Mouse (Mus musculus) embryonic facial prominence, embryonic 11.5 days (tissue): Measurements from ENCODE around the gene Ugt3a1. TPM values are rescaled to one million over a fixed set of nuclear protein-coding genes. Genes with fewer than 3 reads are reported as not detected.

Source experiments
- ATAC-seq: fragments of 200-750 bp; cut with Nextera tagmentation; replicated peaks from 2 replicates; pipeline ENCODE4 v1.8.0; 2017; ENCODE audit warnings: low read depth; ENCODE audit not compliant: insufficient number of reproducible peaks, low FRiP score, low TSS enrichment
- DNase-seq: peaks from one replicate; pipeline ENCODE4 v3.0.0-alpha.2; 2015; ENCODE audit warnings: low spot score
- H3K27ac ChIP-seq: fragments of 300-500 bp; sonication (generic); replicated peaks from 2 replicates; pipeline ENCODE4 v1.5.1; 2014; ENCODE audit warnings: mild to moderate bottlenecking, low read depth, low read length, control low read depth
- H3K27me3 ChIP-seq: fragments of 300-500 bp; sonication (generic); 2 replicates; pipeline ENCODE4 v1.6.1; 2014; ENCODE audit warnings: mild to moderate bottlenecking, low read length, moderate library complexity, mixed read lengths; ENCODE audit not compliant: control insufficient read depth, insufficient read depth
- H3K36me3 ChIP-seq: fragments of 300-500 bp; sonication (generic); replicated peaks from 2 replicates; pipeline ENCODE4 v1.6.1; 2014; ENCODE audit warnings: low read depth, mild to moderate bottlenecking, low read length, moderate library complexity, mixed read lengths; ENCODE audit not compliant: control insufficient read depth, insufficient read depth
- H3K4me1 ChIP-seq: fragments of 300-500 bp; sonication (generic); 2 replicates; pipeline ENCODE4 v1.6.1; 2014; ENCODE audit warnings: low read length, mixed read lengths; ENCODE audit not compliant: control insufficient read depth, insufficient read depth
- H3K4me2 ChIP-seq: fragments of 300-500 bp; sonication (generic); 2 replicates; pipeline ENCODE4 v1.6.1; 2014; ENCODE audit warnings: low read depth, mild to moderate bottlenecking, control low read depth, low read length, moderate library complexity
- H3K4me3 ChIP-seq: fragments of 300-500 bp; sonication (generic); 2 replicates; pipeline ENCODE4 v1.5.1; 2014; ENCODE audit warnings: low read depth, low read length, control low read depth
- H3K9ac ChIP-seq: fragments of 300-500 bp; sonication (generic); replicated peaks from 2 replicates; pipeline ENCODE4 v1.6.1; 2014; ENCODE audit warnings: mild to moderate bottlenecking, control low read depth, low read length
- H3K9me3 ChIP-seq: fragments of 300-500 bp; sonication (generic); replicated peaks from 2 replicates; pipeline ENCODE4 v1.6.1; 2016; ENCODE audit warnings: mild to moderate bottlenecking, low read length, inconsistent platforms, mixed read lengths; ENCODE audit not compliant: control insufficient read depth
- WGBS: fragments of 180-500 bp; shearing (Covaris S2); extraction: QIAGEN DNeasy Blood & Tissue Kit; methylation state at CpG from one replicate; pipeline ENCODE4 v1.1.7; 2014; 5-methylcytosine and 5-hydroxymethylcytosine counted together
- polyA plus RNA-seq: library from polyadenylated mRNA; unstranded; fragments of >200 nt; fragmentation: Nextera tagmentation; extraction: Ambion mirVana; gene quantifications from 2 replicates; pipeline ENCODE4 v1.2.1, GENCODE M21; 2014

Ugt3a1 gene
- polyA plus RNA-seq, 1 experiment from 2014 or later = not detected

- Histone ChIP-seq H3K9me3 (no peaks in the 10 kb centered on the region), H3K27me3 (no peaks in the 10 kb centered on the region), H3K27ac (no peak overlapping the region), H3K4me1 (no peaks in the 10 kb centered on the region), H3K9ac (no peak overlapping the region), H3K36me3 (no peaks in the 10 kb centered on the region), H3K4me3 (no peak overlapping the region), H3K4me2 (no peak overlapping the region)
- DNase-seq (peak; percentile 2), ATAC-seq (no peak)
- 64% methylated on average over 2 of the region's 2 CpGs for WGBS
These were observed 86.1 kb downstream of the Ugt3a1 start for GRCm38 (mm10) chr15:9362801-9363200.

Other genes with a start within 250 kb of the Ugt3a1 start
- gene Nadk2, start 205.6 kb upstream of the Ugt3a1 start, polyA plus RNA-seq = 43.3 and 51.9 TPM in 2 replicates
- gene Lmbrd2, start 136.3 kb upstream of the Ugt3a1 start, polyA plus RNA-seq = 3.3 and 4.1 TPM in 2 replicates
- gene Skp2, start 121.5 kb upstream of the Ugt3a1 start, polyA plus RNA-seq = 161 and 178 TPM in 2 replicates
- not detected in 2 replicates for gene Ugt3a2, start 58.7 kb downstream of the Ugt3a1 start, polyA plus RNA-seq
- gene Capsl, start 159.1 kb downstream of the Ugt3a1 start, polyA plus RNA-seq = 1.4 and 2.4 TPM in 2 replicates